Mouse (Mus musculus): ENCODE results near the gene Celf2.

- no peak for TF ChIP-seq CTCF (IDR thresholded peaks at IDR 0.05; ENCODE audit: extremely low read depth, insufficient read length, insufficient replicate concordance, low read depth, low read length)
- no peak for TF ChIP-seq POLR2A (IDR thresholded peaks at IDR 0.05; ENCODE audit: low read depth, low read length)
These were observed 783.3 kb downstream of the Celf2 start for GRCm38 (mm10) chr2:6726071-6726470.
